Mouse (Mus musculus): ENCODE results near the gene 4931409K22Rik.

GRCm38 (mm10) chr5:24575948-24576347 is 19.3 kb upstream of the 4931409K22Rik start:
- TF ChIP-seq FLI1 (IDR thresholded peaks at IDR 0.05; ENCODE audit: low read length) (no peak), GATA1 (IDR thresholded peaks at IDR 0.05; ENCODE audit: borderline replicate concordance, low read length) (no peak)

Measured in megakaryocyte, embryonic 14.5 days (primary cell).